Mouse (Mus musculus): ENCODE results near the gene Ncs1. TPM values are rescaled to one million over a fixed set of nuclear protein-coding genes. Genes with fewer than 3 reads are reported as not detected.

Ncs1 gene
- polyA plus RNA-seq (2021), result 29.7 TPM

GRCm38 (mm10) chr2:31245491-31246141, at the start of gene Ncs1:
TSS of gene Ncs1 (plus strand) at chr2:31245823.
- H3K27me3 ChIP-seq, result no peaks in the 10 kb centered on the region
- DNase-seq (ENCODE audit: low read depth, low spot score) (no peak), ATAC-seq (peak; percentile 76)
- in situ Hi-C loops (cut with MboI; ENCODE audit: low pct_unique_long_range_greater_than_20kb), result no loop called here
- CTCF ChIA-PET, result no interaction called here
- no peak for TF ChIP-seq CTCF (IDR thresholded peaks at IDR 0.05)
- POLR2A ChIA-PET, result interaction anchor here (0.8 kb wide), 1 partner anchor 11 kb away, joined by 3 read pairs; no protein-coding TSS in a partner anchor

DNA sequence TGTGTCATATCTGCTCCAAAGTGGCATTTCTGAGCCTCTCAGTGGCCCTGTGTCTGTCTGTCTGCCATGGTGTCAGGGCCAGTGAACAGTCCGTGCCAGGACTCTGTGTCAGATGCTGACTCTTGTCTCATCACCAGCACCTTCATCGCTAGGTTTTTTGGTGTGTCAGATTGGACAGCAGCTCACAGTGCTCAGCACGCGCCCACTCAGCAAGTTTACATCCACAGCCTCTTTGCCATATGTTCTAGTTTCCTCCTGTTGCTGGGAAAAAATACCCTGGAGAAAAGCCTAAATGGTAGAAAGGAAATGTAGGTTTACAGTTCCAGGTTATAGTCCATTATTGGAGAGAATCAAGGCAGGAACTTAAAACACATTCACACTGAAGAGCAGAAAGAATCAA, 47.0 kb upstream of the Ncs1 start:
- TF ChIP-seq CTCF (IDR thresholded peaks at IDR 0.05), result no peak
- no peak for ATAC-seq
- ChIA-PET CTCF (no interaction called here), POLR2A (no interaction called here)
- H3K27me3 ChIP-seq, result no peaks in the 10 kb centered on the region
- no peak for DNase-seq (ENCODE audit: low read depth, low spot score)
- in situ Hi-C loops (cut with MboI; ENCODE audit: low pct_unique_long_range_greater_than_20kb), result loop anchor here (10.0 kb wide), 1 partner anchor 186 kb away; no protein-coding TSS in a partner anchor

GRCm38 (mm10) chr2:31200051-31200450, 45.6 kb upstream of the Ncs1 start:
- H3K27me3 ChIP-seq, result no peaks in the 10 kb centered on the region
- no peak for DNase-seq (ENCODE audit: low read depth, low spot score)
- no peak for TF ChIP-seq CTCF (IDR thresholded peaks at IDR 0.05)
- ChIA-PET POLR2A (no interaction called here), CTCF (interaction anchor here (1.2 to 2.6 kb wide), 2 partner anchors 12 to 92 kb away, joined by 3 to 7 read pairs; no protein-coding TSS in a partner anchor)
- in situ Hi-C loops (cut with MboI; ENCODE audit: low pct_unique_long_range_greater_than_20kb), result no loop called here
- no peak for ATAC-seq

GRCm38 (mm10) chr2:31201851-31202250, 43.8 kb upstream of the Ncs1 start:
- ATAC-seq (no peak), DNase-seq (ENCODE audit: low read depth, low spot score) (no peak)

GRCm38 (mm10) chr2:31202357-31202756, 43.3 kb upstream of the Ncs1 start:
- DNase-seq (ENCODE audit: low read depth, low spot score), result no peak
- ATAC-seq, result no peak
- POLR2A ChIA-PET, result no interaction called here
- no peaks in the 10 kb centered on the region for H3K27me3 ChIP-seq
- no peak for TF ChIP-seq CTCF (IDR thresholded peaks at IDR 0.05)
- in situ Hi-C loops (cut with MboI; ENCODE audit: low pct_unique_long_range_greater_than_20kb), result no loop called here
- CTCF ChIA-PET, result interaction anchor here (2.6 kb wide), 1 partner anchor 90 kb away, joined by 7 read pairs; no protein-coding TSS in a partner anchor

More at GRCm38 (mm10) chr2:31201851-31202250, 43.8 kb upstream of the Ncs1 start:
- ChIA-PET CTCF (interaction anchor here (2.6 kb wide), 1 partner anchor 90 kb away, joined by 7 read pairs; no protein-coding TSS in a partner anchor), POLR2A (no interaction called here)
- no peak for TF ChIP-seq CTCF (IDR thresholded peaks at IDR 0.05)
- in situ Hi-C loops (cut with MboI; ENCODE audit: low pct_unique_long_range_greater_than_20kb), result no loop called here
- H3K27me3 ChIP-seq, result no peaks in the 10 kb centered on the region

DNA sequence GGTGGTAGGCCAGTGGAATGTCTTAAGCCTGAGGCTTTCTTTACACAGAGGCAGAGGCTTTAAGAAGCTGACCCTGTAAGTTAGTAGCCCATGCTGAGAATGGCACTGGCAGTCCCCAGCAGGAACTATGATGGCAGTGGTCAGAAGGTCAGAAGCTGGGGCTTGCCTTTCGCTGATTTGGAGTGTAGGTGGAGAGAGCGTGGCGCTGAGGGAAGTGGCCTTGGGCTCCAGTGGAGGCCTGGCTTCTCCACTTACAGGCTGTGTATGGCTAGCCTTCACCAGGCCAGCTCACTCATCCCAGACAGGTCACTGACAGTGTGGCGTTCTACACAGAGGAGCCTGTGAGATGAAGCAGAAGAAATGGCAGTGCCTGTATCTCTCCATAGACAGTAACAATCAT, 42.7 kb upstream of the Ncs1 start:
- TF ChIP-seq CTCF (IDR thresholded peaks at IDR 0.05), result no peak
- DNase-seq (ENCODE audit: low read depth, low spot score) (no peak), ATAC-seq (no peak)
- in situ Hi-C loops (cut with MboI; ENCODE audit: low pct_unique_long_range_greater_than_20kb), result no loop called here
- ChIA-PET CTCF (no interaction called here), POLR2A (no interaction called here)
- no peaks in the 10 kb centered on the region for H3K27me3 ChIP-seq

- DNase-seq (ENCODE audit: low read depth, low spot score) (no peak), ATAC-seq (no peak)
- ChIA-PET POLR2A (no interaction called here), CTCF (no interaction called here)
- no peak for TF ChIP-seq CTCF (IDR thresholded peaks at IDR 0.05)
- in situ Hi-C loops (cut with MboI; ENCODE audit: low pct_unique_long_range_greater_than_20kb), result no loop called here
- no peaks in the 10 kb centered on the region for H3K27me3 ChIP-seq
These were observed 40.9 kb upstream of the Ncs1 start for GRCm38 (mm10) chr2:31204677-31205076.

DNA sequence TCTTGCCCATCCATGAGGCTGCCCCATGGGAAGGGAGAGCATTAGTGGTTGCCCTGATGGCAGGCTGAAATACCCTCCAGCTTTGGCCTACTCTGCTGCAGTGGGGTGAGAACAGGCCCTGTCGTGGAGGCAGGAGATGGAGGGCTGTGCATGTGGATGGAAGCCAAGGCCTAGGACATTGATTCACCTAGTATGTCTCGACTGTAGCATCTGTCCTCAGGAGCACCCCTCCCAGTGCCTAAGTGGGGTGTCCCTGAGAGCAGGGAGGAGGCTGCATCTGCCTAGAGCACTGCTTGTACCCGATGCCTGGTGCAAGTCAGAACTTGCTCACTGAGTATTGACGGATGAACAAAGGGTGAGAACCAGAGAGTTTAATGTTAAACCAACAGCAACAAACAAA, 39.4 kb upstream of the Ncs1 start:
- DNase-seq (ENCODE audit: low read depth, low spot score), result no peak
- CTCF ChIA-PET, result no interaction called here

DNA sequence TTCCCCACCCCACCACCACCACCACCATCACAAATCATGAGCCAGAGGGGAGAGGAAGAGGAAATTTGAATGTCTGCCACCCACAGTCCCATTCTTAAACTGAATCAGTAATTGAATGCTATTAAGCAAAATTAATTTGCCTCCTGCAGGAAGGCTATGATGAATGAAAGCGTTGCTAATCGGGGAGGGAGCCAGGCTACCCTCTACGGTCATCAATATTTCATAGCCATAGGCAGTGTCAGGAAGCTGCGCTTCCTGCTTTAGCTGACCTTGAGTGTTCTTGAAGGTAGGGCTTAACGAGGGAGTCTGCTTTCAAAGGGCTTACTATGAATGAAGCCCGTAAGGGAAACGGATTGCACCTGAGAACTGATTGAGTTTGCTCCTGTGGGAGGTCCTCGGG, 38.7 kb upstream of the Ncs1 start:
- POLR2A ChIA-PET, result no interaction called here
- CTCF ChIA-PET, result no interaction called here

More for the DNA sequence above, 39.4 kb upstream of the Ncs1 start:
- in situ Hi-C loops (cut with MboI; ENCODE audit: low pct_unique_long_range_greater_than_20kb), result no loop called here
- POLR2A ChIA-PET, result no interaction called here
- ATAC-seq, result no peak
- H3K27me3 ChIP-seq, result no peaks in the 10 kb centered on the region
- no peak for TF ChIP-seq CTCF (IDR thresholded peaks at IDR 0.05)

DNA sequence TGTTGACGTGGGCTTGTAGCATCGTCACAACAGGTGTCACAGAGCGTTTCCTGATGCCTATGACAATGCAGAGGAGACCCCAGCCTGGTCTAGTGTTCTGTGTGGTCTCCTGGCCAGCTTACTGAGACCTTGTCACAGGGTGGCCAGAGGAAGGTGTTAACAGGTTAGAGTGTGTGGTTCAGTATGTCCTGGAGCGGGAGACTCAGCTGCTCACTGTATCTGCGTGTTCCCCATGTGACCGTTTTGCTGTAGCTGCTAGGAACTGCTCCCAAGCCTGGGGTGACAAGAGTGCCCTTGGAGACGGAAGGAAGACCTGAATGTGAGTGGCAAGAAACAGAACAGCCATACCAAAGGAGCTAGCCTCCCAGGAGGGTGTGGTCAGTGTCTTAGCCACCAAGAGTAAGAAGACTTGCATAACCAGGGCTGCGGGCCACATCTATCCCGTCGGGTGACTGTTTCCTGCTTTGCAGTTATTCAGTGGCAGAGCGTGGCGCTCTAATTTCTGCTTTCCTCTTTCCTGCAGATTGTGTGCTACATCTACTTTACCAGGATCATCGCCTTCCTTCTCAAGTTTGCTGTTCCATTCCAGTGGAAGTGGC, 37.0 kb upstream of the Ncs1 start:
- no peak for DNase-seq (ENCODE audit: low read depth, low spot score)
- ATAC-seq, result no peak
- ChIA-PET POLR2A (no interaction called here), CTCF (interaction anchor here (1.6 kb wide), 1 partner anchor 23 kb away, joined by 4 read pairs; no protein-coding TSS in a partner anchor)
- TF ChIP-seq CTCF (IDR thresholded peaks at IDR 0.05), result no peak
- in situ Hi-C loops (cut with MboI; ENCODE audit: low pct_unique_long_range_greater_than_20kb), result no loop called here
- H3K27me3 ChIP-seq, result no peaks in the 10 kb centered on the region

More for the DNA sequence above, 38.7 kb upstream of the Ncs1 start:
- in situ Hi-C loops (cut with MboI; ENCODE audit: low pct_unique_long_range_greater_than_20kb), result no loop called here
- ATAC-seq, result no peak
- TF ChIP-seq CTCF (IDR thresholded peaks at IDR 0.05), result no peak
- no peaks in the 10 kb centered on the region for H3K27me3 ChIP-seq
- DNase-seq (ENCODE audit: low read depth, low spot score), result no peak

GRCm38 (mm10) chr2:31209525-31209924, 36.1 kb upstream of the Ncs1 start:
- in situ Hi-C loops (cut with MboI; ENCODE audit: low pct_unique_long_range_greater_than_20kb), result no loop called here
- ATAC-seq (no peak), DNase-seq (ENCODE audit: low read depth, low spot score) (no peak)
- H3K27me3 ChIP-seq, result no peaks in the 10 kb centered on the region
- POLR2A ChIA-PET, result interaction anchor here (0.6 to 0.7 kb wide), 2 partner anchors 17 to 332 kb away, joined by 3 read pairs; no protein-coding TSS in a partner anchor
- TF ChIP-seq CTCF (IDR thresholded peaks at IDR 0.05), result no peak
- CTCF ChIA-PET, result interaction anchor here (0.9 to 1.6 kb wide), 4 partner anchors 10 to 82 kb away, joined by 3 to 4 read pairs (median 3); no protein-coding TSS in a partner anchor
